Mouse (Mus musculus) midbrain, embryonic 10.5 days (tissue): ENCODE measurements around the gene Pard3b. TPM values are rescaled to one million over a fixed set of nuclear protein-coding genes. Genes with fewer than 3 reads are reported as not detected.

Experiments
- DNase-seq: peaks from one replicate; pipeline ENCODE4 v3.0.0-alpha.2; 2017; ENCODE audit warnings: low spot score
- H3K27ac ChIP-seq: fragments of 300-500 bp; sonication (generic); replicated peaks from 2 replicates; pipeline ENCODE4 v1.5.1; 2016; ENCODE audit warnings: mild to moderate bottlenecking
- H3K27me3 ChIP-seq: fragments of 300-500 bp; sonication (generic); 2 replicates; pipeline ENCODE4 v1.6.1; 2016; ENCODE audit warnings: low read depth, mild to moderate bottlenecking; ENCODE audit not compliant: poor library complexity, severe bottlenecking
- H3K36me3 ChIP-seq: fragments of 300-500 bp; sonication (generic); 2 replicates; pipeline ENCODE4 v1.6.1; 2016; ENCODE audit warnings: mild to moderate bottlenecking, moderate library complexity
- H3K4me1 ChIP-seq: fragments of 300-500 bp; sonication (generic); 2 replicates; pipeline ENCODE4 v1.6.1; 2016
- H3K4me3 ChIP-seq: fragments of 300-500 bp; sonication (generic); 2 replicates; pipeline ENCODE4 v1.5.1; 2016; ENCODE audit warnings: mild to moderate bottlenecking, moderate library complexity
- H3K9me3 ChIP-seq: fragments of 300-500 bp; sonication (generic); replicated peaks from 2 replicates; pipeline ENCODE4 v1.6.1; 2016; ENCODE audit warnings: mild to moderate bottlenecking
- WGBS: fragments of 180-500 bp; shearing (Covaris S2); methylation state at CpG from one replicate; pipeline ENCODE4 v1.1.7; 2016; 5-methylcytosine and 5-hydroxymethylcytosine counted together
- polyA plus RNA-seq: library from polyadenylated mRNA; unstranded; fragments of >200 nt; fragmentation: Nextera tagmentation; extraction: Ambion mirVana; gene quantifications from 2 replicates; pipeline ENCODE4 v1.2.1, GENCODE M21; 2016

Gene Pard3b
- polyA plus RNA-seq, 1 experiment from 2014 or later = 8.2 TPM

- no peak overlapping the region for H3K27ac ChIP-seq
- H3K4me3 ChIP-seq = no peak overlapping the region
- no peak for DNase-seq
- 65% methylated on average over 1 of the region's 1 CpGs for WGBS
- H3K36me3 ChIP-seq = no peaks in the 10 kb centered on the region
- peaks cover 5% of the 10 kb centered on the region; the same call in 1 of the 2 replicates for H3K9me3 ChIP-seq
- no peaks in the 10 kb centered on the region for H3K27me3 ChIP-seq
- H3K4me1 ChIP-seq = peaks cover 10% of the 10 kb centered on the region
Measured at GRCm38 (mm10) chr1:62190786-62191185, 552.2 kb downstream of the Pard3b start.

GRCm38 (mm10) chr1:62197515-62197914 is 558.9 kb downstream of the Pard3b start:
- Histone ChIP-seq H3K4me1 (peaks cover 4% of the 10 kb centered on the region), H3K27ac (no peak overlapping the region), H3K36me3 (no peaks in the 10 kb centered on the region), H3K4me3 (no peak overlapping the region), H3K9me3 (no peaks in the 10 kb centered on the region), H3K27me3 (peaks cover 3% of the 10 kb centered on the region; the same call in 1 of the 2 replicates)
- 76% methylated on average over 8 of the region's 8 CpGs for whole genome bisulfite sequencing
- no peak for DNase-seq

GRCm38 (mm10) chr1:62200919-62201318 is 562.3 kb downstream of the Pard3b start:
- H3K27ac ChIP-seq = no peak overlapping the region

GRCm38 (mm10) chr1:62201686-62202257 is 563.1 kb downstream of the Pard3b start:
- H3K36me3 ChIP-seq = no peaks in the 10 kb centered on the region

More at GRCm38 (mm10) chr1:62200919-62201318, 562.3 kb downstream of the Pard3b start:
- H3K36me3 ChIP-seq = no peaks in the 10 kb centered on the region
- no peaks in the 10 kb centered on the region for H3K9me3 ChIP-seq
- H3K4me1 ChIP-seq = peaks cover 4% of the 10 kb centered on the region
- H3K4me3 ChIP-seq = no peak overlapping the region
- H3K27me3 ChIP-seq = peaks cover 3% of the 10 kb centered on the region; the same call in 1 of the 2 replicates
- 94% methylated on average over 1 of the region's 1 CpGs for WGBS
- DNase-seq = no peak

GRCm38 (mm10) chr1:62213285-62213684 is 574.7 kb downstream of the Pard3b start:
- WGBS = 85% methylated on average over 2 of the region's 2 CpGs
- no peaks in the 10 kb centered on the region for H3K36me3 ChIP-seq
- no peak for DNase-seq
- H3K4me3 ChIP-seq = no peak overlapping the region
- peaks cover 10% of the 10 kb centered on the region for H3K4me1 ChIP-seq
- H3K27ac ChIP-seq = no peak overlapping the region
- peaks cover 25% of the 10 kb centered on the region for H3K27me3 ChIP-seq
- no peaks in the 10 kb centered on the region for H3K9me3 ChIP-seq

More at GRCm38 (mm10) chr1:62201686-62202257, 563.1 kb downstream of the Pard3b start:
- H3K27me3 ChIP-seq = peaks cover 4% of the 10 kb centered on the region; the same call in 1 of the 2 replicates
- WGBS = 74% methylated on average over 2 of the region's 2 CpGs
- no peak overlapping the region for H3K27ac ChIP-seq
- DNase-seq = no peak
- no peak overlapping the region for H3K4me3 ChIP-seq
- H3K4me1 ChIP-seq = peaks cover 4% of the 10 kb centered on the region
- H3K9me3 ChIP-seq = no peaks in the 10 kb centered on the region

- Histone ChIP-seq H3K9me3 (no peaks in the 10 kb centered on the region), H3K4me3 (no peak overlapping the region), H3K4me1 (no peaks in the 10 kb centered on the region; the same call in 1 of the 2 replicates), H3K27ac (no peak overlapping the region), H3K27me3 (peaks cover 16% of the 10 kb centered on the region), H3K36me3 (no peaks in the 10 kb centered on the region)
- 80% methylated on average over 2 of the region's 2 CpGs for WGBS
- no peak for DNase-seq
Measured at GRCm38 (mm10) chr1:62215842-62216241, 577.2 kb downstream of the Pard3b start.

GRCm38 (mm10) chr1:62216568-62216967 is 577.9 kb downstream of the Pard3b start:
- H3K4me1 ChIP-seq = no peaks in the 10 kb centered on the region; the same call in 1 of the 2 replicates
- DNase-seq = no peak
- WGBS = 86% methylated on average over 4 of the region's 4 CpGs
- H3K9me3 ChIP-seq = no peaks in the 10 kb centered on the region
- no peaks in the 10 kb centered on the region for H3K36me3 ChIP-seq
- no peak overlapping the region for H3K27ac ChIP-seq
- H3K27me3 ChIP-seq = peaks cover 9% of the 10 kb centered on the region
- H3K4me3 ChIP-seq = no peak overlapping the region

GRCm38 (mm10) chr1:62229129-62229528 is 590.5 kb downstream of the Pard3b start:
- DNase-seq = no peak
- peaks cover 6% of the 10 kb centered on the region for H3K4me1 ChIP-seq
- 89% methylated on average over 5 of the region's 5 CpGs for whole genome bisulfite sequencing
- H3K27me3 ChIP-seq = no peaks in the 10 kb centered on the region
- H3K9me3 ChIP-seq = no peaks in the 10 kb centered on the region
- no peak overlapping the region for H3K4me3 ChIP-seq
- H3K36me3 ChIP-seq = no peaks in the 10 kb centered on the region
- H3K27ac ChIP-seq = no peak overlapping the region

- no peak for DNase-seq
- peaks cover 11% of the 10 kb centered on the region for H3K4me1 ChIP-seq
- 61% methylated on average over 1 of the region's 1 CpGs for WGBS
- H3K9me3 ChIP-seq = no peaks in the 10 kb centered on the region
- H3K27me3 ChIP-seq = no peaks in the 10 kb centered on the region
- no peak overlapping the region for H3K4me3 ChIP-seq
- no peaks in the 10 kb centered on the region for H3K36me3 ChIP-seq
- H3K27ac ChIP-seq = no peak overlapping the region
Measured at GRCm38 (mm10) chr1:62234039-62234438, 595.4 kb downstream of the Pard3b start.

GRCm38 (mm10) chr1:62235121-62235520 is 596.5 kb downstream of the Pard3b start:
- no peaks in the 10 kb centered on the region for H3K27me3 ChIP-seq
- H3K9me3 ChIP-seq = no peaks in the 10 kb centered on the region
- H3K36me3 ChIP-seq = no peaks in the 10 kb centered on the region
- H3K27ac ChIP-seq = no peak overlapping the region
- H3K4me3 ChIP-seq = no peak overlapping the region
- WGBS = 87% methylated on average over 5 of the region's 5 CpGs
- H3K4me1 ChIP-seq = peaks cover 11% of the 10 kb centered on the region
- no peak for DNase-seq

GRCm38 (mm10) chr1:62244191-62244984 is 605.8 kb downstream of the Pard3b start:
- WGBS = 77% methylated on average over 12 of the region's 12 CpGs
- DNase-seq = no peak
- H3K27me3 ChIP-seq = no peaks in the 10 kb centered on the region
- H3K36me3 ChIP-seq = no peaks in the 10 kb centered on the region
- H3K4me1 ChIP-seq = 0 out of 2 replicates have a peak, but pooled peaks cover 4% of the 10 kb centered on the region
- no peaks in the 10 kb centered on the region for H3K9me3 ChIP-seq
- no peak overlapping the region for H3K27ac ChIP-seq
- no peak overlapping the region for H3K4me3 ChIP-seq

- H3K27me3 ChIP-seq = no peaks in the 10 kb centered on the region
- DNase-seq = no peak
- no peaks in the 10 kb centered on the region for H3K4me1 ChIP-seq
- H3K4me3 ChIP-seq = no peak overlapping the region
- 87% methylated on average over 1 of the region's 1 CpGs for WGBS
- no peaks in the 10 kb centered on the region for H3K36me3 ChIP-seq
- H3K27ac ChIP-seq = no peak overlapping the region
- no peaks in the 10 kb centered on the region for H3K9me3 ChIP-seq
Measured at GRCm38 (mm10) chr1:62252432-62252831, 613.8 kb downstream of the Pard3b start.

GRCm38 (mm10) chr1:62254316-62254715 is 615.7 kb downstream of the Pard3b start:
- H3K9me3 ChIP-seq = no peaks in the 10 kb centered on the region
- DNase-seq = no peak
- no peaks in the 10 kb centered on the region for H3K36me3 ChIP-seq
- H3K4me3 ChIP-seq = no peak overlapping the region
- no peak overlapping the region for H3K27ac ChIP-seq
- H3K4me1 ChIP-seq = no peaks in the 10 kb centered on the region
- no peaks in the 10 kb centered on the region for H3K27me3 ChIP-seq
- 82% methylated on average over 4 of the region's 4 CpGs for WGBS
